Mouse (Mus musculus): ENCODE results near the gene Slc25a19.

The Slc25a19 gene

DNA sequence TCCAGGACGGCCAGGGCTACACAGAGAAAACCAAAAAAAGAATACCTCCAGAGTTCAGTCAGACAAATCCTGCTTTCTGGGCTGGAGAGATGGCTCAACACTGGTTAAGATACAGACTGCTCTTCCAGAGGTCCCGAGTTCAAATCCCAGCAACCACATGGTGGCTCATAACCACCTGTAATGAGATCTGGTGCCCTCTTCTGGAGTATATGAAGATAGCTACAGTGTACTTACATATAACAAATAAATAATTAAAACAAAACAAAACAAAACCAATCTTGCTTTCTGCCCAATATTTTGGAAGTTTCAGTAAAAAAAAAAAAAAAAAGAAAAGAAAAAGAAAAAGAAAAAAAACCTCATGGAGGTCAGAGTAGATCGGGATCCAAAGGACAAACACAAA, 32.9 kb downstream of the Slc25a19 start:
- no peak for DNase-seq (ENCODE audit: low spot score)

DNA sequence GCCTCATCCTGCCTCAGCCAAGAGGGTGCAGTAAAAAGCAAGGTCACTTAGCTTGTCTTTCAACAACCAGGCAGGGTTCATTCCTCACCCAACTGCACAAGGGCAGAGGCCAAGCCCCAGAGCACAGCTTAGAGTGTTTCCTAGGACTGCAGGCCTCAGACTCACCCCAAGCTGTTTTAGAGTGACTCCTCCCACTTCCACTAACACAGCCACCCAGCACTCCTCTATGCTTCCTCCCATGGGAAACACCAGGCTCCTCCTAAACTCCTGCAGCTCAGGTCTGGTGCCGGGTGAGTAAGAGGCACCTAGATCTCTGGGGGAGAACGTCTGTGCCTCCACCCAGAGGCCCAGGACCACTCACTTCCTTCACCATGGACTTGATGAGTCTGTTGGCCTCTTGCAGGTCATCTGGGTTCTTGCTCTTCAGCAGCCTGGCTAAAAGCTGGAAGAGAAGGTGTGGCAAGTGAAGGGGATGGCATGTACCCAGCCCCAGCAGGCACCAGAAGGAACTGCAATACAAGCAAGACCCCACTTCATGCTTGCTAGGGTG, 37.5 kb downstream of the Slc25a19 start:
- DNase-seq (ENCODE audit: low spot score): no peak

DNA sequence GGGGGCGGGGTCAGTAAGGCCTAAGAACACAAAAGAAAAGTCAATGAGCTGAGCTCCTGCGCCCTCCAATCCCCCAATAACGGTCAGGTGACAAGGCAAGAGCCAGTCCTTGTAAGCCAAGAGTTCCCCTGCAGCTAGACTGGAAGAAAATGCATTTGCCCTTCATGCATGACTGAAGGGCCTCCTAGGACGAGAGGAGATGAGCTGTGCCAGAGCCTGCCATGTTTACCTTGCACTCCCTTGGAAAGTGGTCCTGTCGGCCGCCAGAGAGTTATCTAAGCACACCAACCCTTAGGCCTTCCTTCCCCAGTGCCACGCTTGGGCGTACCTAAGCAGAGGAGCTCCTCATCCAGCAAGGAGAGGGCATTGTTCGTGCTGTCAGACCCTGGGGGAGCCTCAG, 40.1 kb downstream of the Slc25a19 start:
- DNase-seq (ENCODE audit: low spot score): no peak

DNA sequence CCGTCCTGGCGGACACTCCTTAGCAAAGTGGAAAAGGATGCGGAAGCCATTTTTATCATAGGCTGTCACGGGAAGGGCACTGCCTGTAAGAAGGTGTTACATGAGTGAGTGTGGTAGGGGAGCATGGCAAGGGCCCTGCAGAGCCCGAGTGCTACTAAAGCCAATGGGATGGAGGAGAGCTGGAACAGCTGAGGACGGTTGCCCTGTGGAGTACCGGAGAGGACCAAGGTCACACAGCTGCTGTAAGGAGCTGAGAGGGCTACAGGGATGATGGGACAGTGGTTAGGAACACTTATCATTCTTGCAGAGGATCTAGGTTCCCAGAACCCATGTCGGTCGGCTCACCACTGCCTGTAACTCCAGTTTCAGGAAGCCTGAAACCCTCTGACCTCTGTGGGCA, 41.7 kb downstream of the Slc25a19 start:
- DNase-seq (ENCODE audit: low spot score): no peak

DNA sequence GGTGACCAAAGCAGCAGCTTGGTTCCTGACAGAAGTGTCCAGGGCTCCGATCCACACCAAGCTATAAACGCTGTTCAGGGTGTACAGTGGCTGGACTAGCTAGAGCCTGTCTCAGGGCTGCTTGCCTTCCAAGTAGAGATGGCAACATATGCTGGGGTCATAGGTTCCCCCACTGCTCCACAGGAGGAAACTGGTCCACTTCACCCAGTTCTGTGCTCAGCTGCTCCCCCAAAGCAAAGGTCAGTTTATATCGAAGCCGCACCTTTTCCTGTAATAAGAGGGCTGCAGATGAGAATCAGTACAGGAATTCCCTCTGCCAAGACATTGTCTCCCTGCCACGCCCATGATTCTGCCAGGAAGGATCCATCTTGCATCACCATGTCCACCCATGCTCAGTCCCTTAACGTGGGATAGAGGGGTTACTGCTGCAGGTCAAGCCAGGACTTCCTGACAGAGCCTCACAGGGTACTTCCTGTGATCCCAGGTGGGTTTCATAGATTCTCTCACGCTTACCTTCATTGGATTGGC, 42.5 kb downstream of the Slc25a19 start:
- no peak for DNase-seq (ENCODE audit: low spot score)

DNA sequence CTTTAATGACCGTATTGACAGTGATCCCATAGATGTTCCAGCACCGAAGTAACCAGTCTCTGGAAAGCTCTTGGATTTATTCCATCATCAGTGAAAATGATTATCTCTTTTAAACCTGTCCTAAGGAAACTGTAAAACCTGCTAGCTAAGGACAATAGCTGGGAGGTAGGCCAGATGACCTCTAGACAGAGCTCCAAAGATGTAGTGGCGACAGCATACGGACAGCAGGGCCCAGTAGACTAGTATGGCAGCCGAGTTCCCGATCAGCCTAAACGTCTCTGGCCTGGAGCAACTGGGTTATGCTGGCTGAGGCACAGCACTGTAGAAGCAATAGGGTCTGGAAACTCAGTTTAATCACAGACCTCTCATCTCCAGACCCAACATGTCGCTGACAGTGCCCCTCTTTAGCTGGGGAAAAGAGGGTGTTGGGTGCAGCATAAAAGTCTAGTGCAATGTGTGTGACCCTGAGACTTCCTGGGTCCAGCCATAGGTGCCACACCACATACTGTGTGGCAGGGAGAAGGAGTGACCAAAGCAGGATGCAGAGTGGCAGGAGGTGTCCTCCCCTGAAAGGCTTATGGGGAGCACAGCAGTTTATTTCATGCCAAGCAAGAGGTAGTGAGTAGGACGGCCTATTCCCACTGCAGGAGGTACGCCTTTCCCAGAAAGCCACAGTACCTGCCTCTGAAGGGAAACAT, 43.6 kb downstream of the Slc25a19 start:
- no peak for DNase-seq (ENCODE audit: low spot score)

DNA sequence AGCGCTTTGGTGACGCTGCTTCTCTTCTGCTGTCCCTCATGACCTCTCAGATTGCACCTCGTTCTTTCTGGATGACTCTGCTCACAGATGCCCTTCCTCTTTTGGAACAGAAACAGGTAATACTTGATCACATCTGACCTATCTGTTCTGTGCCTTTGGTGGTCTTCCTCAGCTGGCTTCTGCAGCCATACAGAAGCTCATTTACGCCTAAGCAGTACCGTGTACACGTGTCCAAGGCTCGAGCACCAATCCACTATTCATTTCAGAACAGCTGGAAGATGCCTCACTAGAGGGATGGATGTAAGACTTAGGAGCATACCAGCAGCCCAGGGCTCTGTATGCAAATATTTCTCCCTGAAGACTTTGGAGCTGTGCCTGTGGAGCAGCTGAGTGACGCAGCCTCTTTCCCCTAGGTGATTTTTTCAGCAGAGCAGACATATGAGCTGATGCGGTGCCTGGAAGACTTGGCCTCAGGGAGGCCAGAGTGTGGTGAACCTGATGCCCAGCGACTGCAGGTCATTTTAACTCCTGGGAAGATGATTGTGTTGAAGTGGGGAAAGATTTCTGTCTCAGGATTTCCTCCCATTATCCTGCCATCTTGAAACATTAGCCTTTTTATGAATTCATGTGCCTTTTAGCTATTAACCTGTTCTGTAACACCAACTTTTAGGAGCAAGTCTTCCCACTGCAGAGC, 45.0 kb downstream of the Slc25a19 start:
- DNase-seq (ENCODE audit: low spot score): no peak

DNA sequence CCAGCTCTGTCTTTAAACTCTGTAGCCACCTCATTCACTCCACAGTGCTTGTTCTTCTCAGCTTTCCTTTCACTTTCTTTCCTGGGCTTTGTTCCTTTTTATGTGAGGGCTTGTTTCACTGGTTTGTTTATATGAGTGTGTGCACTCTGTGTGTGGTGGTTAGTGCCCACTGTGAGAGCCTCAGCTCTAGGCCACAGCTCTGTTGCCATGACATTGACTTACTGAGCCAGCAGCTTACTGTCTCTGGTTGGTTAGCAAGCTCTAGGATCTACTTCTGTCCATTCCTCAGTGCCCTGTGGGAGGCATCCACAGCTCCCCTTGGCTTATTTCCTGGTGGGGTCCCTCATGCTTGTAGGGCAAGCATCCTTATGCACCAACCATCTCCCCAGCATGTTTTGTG, 49.0 kb downstream of the Slc25a19 start:
- DNase-seq (ENCODE audit: low spot score): no peak

DNA sequence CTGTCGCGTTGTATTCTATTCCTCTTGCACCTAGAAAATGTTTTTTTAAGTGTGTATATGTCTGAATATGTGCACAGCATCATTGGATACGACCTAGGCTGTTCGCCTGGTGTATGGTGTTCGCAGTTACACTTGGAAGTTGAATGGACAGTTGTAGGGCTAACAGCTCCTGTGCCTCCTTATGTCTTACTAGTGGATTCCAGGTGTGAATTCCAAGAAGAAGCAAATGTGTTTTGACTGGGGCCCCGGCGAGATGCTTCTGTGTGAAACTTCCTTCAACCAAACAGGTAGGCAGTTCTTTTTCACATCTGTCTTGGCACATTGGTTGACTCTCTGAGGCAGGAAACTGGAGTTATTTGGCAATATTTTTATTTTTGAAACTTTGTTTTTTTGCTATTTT, 63.1 kb downstream of the Slc25a19 start:
- DNase-seq (ENCODE audit: low spot score): no peak

All from ovary, postnatal 10 days (tissue).